Mouse (Mus musculus): ENCODE measurements around the gene Ints1. TPM values are rescaled to one million over a fixed set of nuclear protein-coding genes. Genes with fewer than 3 reads are reported as not detected.

The Ints1 gene
- 45.8 TPM for polyA plus RNA-seq (2015; fragmentation: Illumina TruSeq; extraction: RNeasy Lipid Tissue Mini Kit (QIAGEN cat#74804); ENCODE audit: low read depth, low replicate concordance)

DNA sequence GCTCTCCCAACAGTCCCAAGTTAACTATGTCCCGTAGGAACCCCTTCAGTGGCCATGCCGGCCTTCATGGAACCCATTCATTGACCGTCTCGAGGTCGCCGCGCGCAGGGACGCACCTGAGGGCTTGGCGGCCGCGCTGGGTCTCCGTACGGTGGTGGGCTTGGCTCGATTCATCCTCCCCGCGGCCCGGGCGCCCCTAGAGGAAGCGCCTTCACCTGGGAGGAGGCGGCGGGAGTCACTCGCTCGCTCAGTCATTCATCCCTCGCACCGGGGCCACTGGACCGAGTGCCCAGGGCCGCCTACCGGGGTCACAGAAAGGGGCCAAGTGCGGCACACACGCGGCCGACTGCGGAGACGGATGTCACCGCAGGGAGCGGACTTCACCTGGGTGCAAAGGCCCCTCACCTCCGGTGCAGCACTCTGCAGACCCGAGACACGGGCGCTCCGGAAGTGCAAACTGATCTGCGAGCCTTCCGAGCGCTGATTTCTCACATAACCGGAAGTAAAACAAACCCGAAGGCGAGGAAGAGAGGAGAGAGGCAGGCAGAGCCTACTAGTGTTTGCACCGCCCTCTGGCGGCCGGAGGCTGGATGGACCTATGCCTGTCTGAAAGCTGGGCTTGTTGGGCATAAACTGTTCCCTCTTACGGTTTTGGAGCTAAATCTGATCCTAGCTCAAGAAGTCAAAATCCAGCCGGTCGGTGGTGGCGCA is at the start of gene Ints1:
Gene Ints1 (minus strand): TSS at position 459 of the 711 bp plus-strand sequence.

DNA sequence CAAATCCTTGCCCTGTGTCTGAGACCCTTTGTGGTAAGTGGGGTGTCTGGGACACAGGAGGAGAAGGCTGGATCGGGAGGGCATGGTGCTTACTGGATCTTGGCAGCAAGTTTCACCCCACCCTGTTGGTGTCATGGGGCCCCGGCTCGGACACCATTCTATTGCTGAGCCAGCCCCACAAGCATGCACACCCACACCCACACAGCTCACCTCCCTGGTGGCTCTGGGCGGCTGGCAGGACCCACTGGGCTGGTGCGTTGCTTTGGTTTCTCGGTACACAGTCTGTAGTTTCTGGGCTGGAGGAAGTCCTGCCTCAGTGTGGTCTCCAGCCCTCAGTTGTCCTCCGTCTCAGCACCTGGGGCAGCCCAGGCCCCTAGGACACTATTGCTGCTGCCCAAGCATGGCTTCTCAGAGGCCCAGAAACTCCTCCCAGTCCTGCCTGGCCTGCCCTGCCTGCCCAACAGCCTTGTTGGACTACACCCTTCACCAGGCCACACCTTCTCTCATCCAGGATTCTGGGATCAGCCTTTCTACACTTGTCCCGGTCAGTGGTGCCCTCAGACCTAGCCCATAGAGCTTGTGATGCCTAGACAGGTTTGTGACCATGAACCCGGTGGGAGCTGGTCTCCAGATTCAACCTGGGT is 44.2 kb upstream of the Ints1 start, which contains the start of gene Tmem184a:
Gene Tmem184a (minus strand): TSS at position 380 of the 644 bp plus-strand sequence.

DNA sequence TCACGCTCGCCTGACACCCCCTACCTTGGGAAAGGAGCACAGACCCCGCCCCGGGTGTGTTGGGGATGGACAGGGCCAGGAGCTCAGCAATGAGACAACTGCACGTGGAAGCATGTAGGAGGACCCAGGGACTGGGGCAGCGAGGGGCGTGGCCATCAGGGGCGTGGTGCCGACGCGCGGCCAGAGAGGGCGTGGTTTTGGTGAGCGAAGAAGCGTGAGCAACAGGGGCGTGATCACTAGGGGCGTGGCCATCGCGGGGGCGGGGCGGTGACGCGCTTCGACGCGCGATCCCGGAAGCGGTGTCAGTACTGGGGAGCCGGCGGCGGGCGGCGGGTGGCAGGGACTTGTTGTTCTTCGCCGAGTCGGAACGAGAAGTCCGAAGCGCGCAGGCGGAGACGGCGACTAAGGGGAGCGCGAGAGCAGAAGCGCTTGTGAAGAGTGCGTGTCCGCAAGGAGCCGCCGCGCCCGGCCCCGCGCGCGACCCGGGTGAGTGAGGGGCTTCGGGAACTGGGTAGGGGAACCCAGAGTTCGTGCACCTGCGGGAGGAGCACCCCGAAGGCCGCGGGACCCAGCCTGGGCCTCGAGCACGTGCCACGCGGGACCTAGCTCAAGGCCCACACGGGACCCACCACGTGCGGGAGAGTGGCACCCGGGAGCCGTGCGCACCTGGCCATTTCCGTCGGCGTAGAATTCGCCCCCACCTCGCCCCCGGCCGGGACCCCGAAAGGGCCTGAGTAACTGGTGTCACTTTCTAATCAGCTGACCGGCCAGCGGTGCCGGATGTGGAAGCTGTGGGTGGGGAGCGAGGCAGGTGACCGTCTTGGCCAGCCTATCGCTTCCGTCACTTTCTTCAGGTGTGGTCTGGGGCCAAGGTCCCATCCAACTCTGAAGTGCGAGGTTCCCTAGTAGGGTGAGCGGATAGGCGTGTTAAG is 16.0 kb upstream of the Ints1 start, which contains the start of gene Mafk:
Gene Mafk (plus strand): TSS at position 287 of the 932 bp plus-strand sequence.

DNA sequence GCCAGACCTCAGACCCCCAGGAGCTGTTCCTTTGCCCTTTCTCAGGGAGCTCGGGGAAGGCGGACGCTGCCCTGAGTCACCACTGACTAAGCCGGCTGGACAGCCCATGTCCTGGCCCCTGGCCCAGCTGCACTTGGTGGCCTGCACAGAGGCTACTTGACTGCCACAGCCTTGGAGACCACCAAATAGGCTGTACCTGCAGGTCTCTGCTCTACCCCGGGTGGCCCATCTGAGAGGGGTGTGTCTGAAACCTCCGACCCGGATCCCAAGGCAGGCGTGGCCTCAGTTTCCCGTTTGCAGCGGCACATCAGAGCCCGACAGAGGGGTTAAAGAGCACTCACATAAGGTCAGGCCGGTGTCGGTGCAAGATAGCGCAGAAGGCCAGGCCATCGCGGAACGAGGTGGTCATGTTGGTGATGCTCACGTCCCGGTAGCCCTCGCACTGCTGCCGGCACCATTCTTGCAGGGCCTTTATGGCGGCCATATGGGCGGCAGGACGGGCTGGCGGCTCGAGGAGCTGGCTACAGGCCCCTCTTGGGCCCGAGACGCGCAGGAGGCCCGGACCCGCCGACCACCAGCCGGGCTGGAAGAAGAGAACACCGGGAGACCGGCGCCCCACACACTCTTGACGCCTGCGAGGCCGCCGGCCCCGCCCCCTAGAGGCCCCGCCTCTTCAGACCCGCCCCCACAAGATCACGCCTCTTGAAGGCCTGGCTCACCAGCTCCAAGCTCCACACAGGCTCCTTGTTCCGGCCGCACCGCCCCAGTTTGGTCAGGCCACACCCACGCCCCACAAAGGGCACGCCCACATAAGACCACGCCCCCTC is 39.6 kb downstream of the Ints1 start, which contains the start of gene Micall2:
Gene Micall2 (minus strand): TSS at position 660 of the 827 bp plus-strand sequence.

Other genes starting within 250 kb of the Ints1 start
- gene Uncx, start 232.2 kb downstream of the Ints1 start, polyA plus RNA-seq (2015; fragmentation: Illumina TruSeq; extraction: RNeasy Lipid Tissue Mini Kit (QIAGEN cat#74804); ENCODE audit: low read depth, low replicate concordance), result not detected
- 2.0 TPM for gene Micall2, start 39.3 kb downstream of the Ints1 start, polyA plus RNA-seq (2015; fragmentation: Illumina TruSeq; extraction: RNeasy Lipid Tissue Mini Kit (QIAGEN cat#74804); ENCODE audit: low read depth, low replicate concordance)
- 6.4 TPM for gene Mafk, start 15.8 kb upstream of the Ints1 start, polyA plus RNA-seq (2015; fragmentation: Illumina TruSeq; extraction: RNeasy Lipid Tissue Mini Kit (QIAGEN cat#74804); ENCODE audit: low read depth, low replicate concordance)
- 0.22 TPM for gene Tmem184a, start 44.2 kb upstream of the Ints1 start, polyA plus RNA-seq (2015; fragmentation: Illumina TruSeq; extraction: RNeasy Lipid Tissue Mini Kit (QIAGEN cat#74804); ENCODE audit: low read depth, low replicate concordance)
- not detected for gene Gm26938, start 50.7 kb upstream of the Ints1 start, polyA plus RNA-seq (2015; fragmentation: Illumina TruSeq; extraction: RNeasy Lipid Tissue Mini Kit (QIAGEN cat#74804); ENCODE audit: low read depth, low replicate concordance)
- gene Psmg3, start 51.2 kb upstream of the Ints1 start, polyA plus RNA-seq (2015; fragmentation: Illumina TruSeq; extraction: RNeasy Lipid Tissue Mini Kit (QIAGEN cat#74804); ENCODE audit: low read depth, low replicate concordance), result 33.6 TPM
- gene Elfn1, start 132.3 kb upstream of the Ints1 start, polyA plus RNA-seq (2015; fragmentation: Illumina TruSeq; extraction: RNeasy Lipid Tissue Mini Kit (QIAGEN cat#74804); ENCODE audit: low read depth, low replicate concordance), result 14.0 TPM